Mouse (Mus musculus) bone marrow macrophage, adult 2 months (primary cell): ENCODE results near the gene Ccdc28a.

Experiments used
- CTCF ChIP-seq: IDR thresholded peaks from 2 replicates; pipeline ENCODE4 v1.5.1; 2012; ENCODE audit warnings: low read depth, mild to moderate bottlenecking, low read length, moderate library complexity
- POLR2A ChIP-seq: IDR thresholded peaks from 2 replicates; pipeline ENCODE4 v1.6.1; 2012; ENCODE audit warnings: mild to moderate bottlenecking, low read depth, low read length, borderline replicate concordance

- TF ChIP-seq CTCF (no peak), POLR2A (no peak)
Measured at GRCm38 (mm10) chr10:18198286-18199015, 36.3 kb downstream of the Ccdc28a start.
